Mouse (Mus musculus): ENCODE results near the gene Sav1. TPM values are rescaled to one million over a fixed set of nuclear protein-coding genes. Genes with fewer than 3 reads are reported as not detected.

The Sav1 gene
- polyA plus RNA-seq (2012; ENCODE audit: low replicate concordance) = 17.0 and 32.1 TPM in 2 replicates

GRCm38 (mm10) chr12:69986786-69987497 is at the start of gene Sav1:
Gene Sav1, minus strand, starts transcription at chr12:69987002.

Other genes starting within 250 kb of the Sav1 start
- gene Cdkl1, start 195.7 kb downstream of the Sav1 start, polyA plus RNA-seq (2012; ENCODE audit: low replicate concordance) = 0.75 TPM in 1 of 2 replicates, not detected in the other
- 0.88 and 1.2 TPM in 2 replicates for gene Atl1, start 94.4 kb downstream of the Sav1 start, polyA plus RNA-seq (2012; ENCODE audit: low replicate concordance)
- 7.0 and 7.5 TPM in 2 replicates for gene Map4k5, start 93.8 kb downstream of the Sav1 start, polyA plus RNA-seq (2012; ENCODE audit: low replicate concordance)
- gene Nin, start 126.7 kb upstream of the Sav1 start, polyA plus RNA-seq (2012; ENCODE audit: low replicate concordance) = 10.7 and 14.8 TPM in 2 replicates
- gene Abhd12b, start 167.1 kb upstream of the Sav1 start, polyA plus RNA-seq (2012; ENCODE audit: low replicate concordance) = not detected in 2 replicates
- gene Pygl, start 244.5 kb upstream of the Sav1 start, polyA plus RNA-seq (2012; ENCODE audit: low replicate concordance) = 2.0 and 3.6 TPM in 2 replicates

Data from leukemia stem cell, adult 10-12 weeks (primary cell).